ENCODE assay signal across 16 mouse cellular contexts in the genomic region with DNA sequence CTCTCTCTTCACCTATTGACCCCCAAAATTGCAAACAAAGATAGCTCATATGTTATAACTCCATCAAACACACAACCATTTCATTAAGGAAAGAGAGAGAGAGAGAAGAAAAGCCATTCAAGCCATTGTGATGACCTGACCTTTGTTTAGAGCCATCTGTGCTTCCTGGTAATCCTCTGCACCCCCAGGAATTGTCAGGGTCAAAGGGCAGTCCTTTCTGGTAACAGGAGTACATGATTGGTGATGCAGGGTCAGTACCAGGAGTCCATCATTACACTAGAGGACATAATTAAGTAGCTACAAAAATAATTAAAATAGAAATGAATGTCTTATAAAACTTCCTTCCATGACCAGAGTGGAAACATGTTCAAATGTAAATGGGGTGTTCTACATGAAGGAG.
"Had no signal": no experiment of that assay in that cellular context is flagged by ENCODE, and none has a peak within 500 bp of the region (broad histone marks: within the 10 kb centered on the region; RNA-seq: fewer than 3 reads in every experiment).

No protein-coding gene starts in this region.

- H3K27me3 ChIP-seq: limb, embryonic 12.5 days; liver, embryonic 13.5 days; lung, embryonic 15.5 days; neural tube, embryonic 12.5 days; stomach, embryonic 15.5 days had no signal

- H3K27ac ChIP-seq: kidney, postnatal 0 days; layer of hippocampus, adult 2 months; limb, embryonic 12.5 days; liver, embryonic 13.5 days; lung, embryonic 15.5 days; neural tube, embryonic 12.5 days; stomach, embryonic 15.5 days had no signal

- DNase-seq: kidney, adult 9 months; kidney, postnatal 36 days; liver; liver, embryonic 13.5 days; liver, postnatal 0 days; lung, postnatal 14 days; right cerebral cortex, postnatal 14 days; thymus, adult 2 months; thymus, postnatal 36 days had no signal

- ATAC-seq: intestine, postnatal 0 days; liver, postnatal 0 days had no signal

- H3K36me3 ChIP-seq: liver, embryonic 13.5 days; lung, embryonic 15.5 days; neural tube, embryonic 12.5 days; stomach, embryonic 15.5 days had no signal

- H3K4me1 ChIP-seq: lung, embryonic 15.5 days; stomach, embryonic 15.5 days had no signal

- H3K4me3 ChIP-seq: layer of hippocampus, adult 2 months; limb, embryonic 12.5 days; liver, embryonic 13.5 days; lung, embryonic 15.5 days; neural tube, embryonic 12.5 days; stomach, embryonic 15.5 days had no signal
